Mouse (Mus musculus) ES-E14 (cell line): Measurements from ENCODE around the gene Kdm1b.

Source experiments
- CHD2 ChIP-seq: IDR thresholded peaks from 2 replicates; pipeline ENCODE4 v1.6.1; 2014; ENCODE audit warnings: mild to moderate bottlenecking, low read depth, low read length, inconsistent platforms
- HCFC1 ChIP-seq: IDR thresholded peaks from 2 replicates; pipeline ENCODE4 v1.6.1; 2012; ENCODE audit warnings: low read length, inconsistent platforms, borderline replicate concordance; ENCODE audit not compliant: insufficient read depth
- MAFK ChIP-seq: IDR thresholded peaks from 2 replicates; pipeline ENCODE4 v1.6.1; 2014; ENCODE audit warnings: mild to moderate bottlenecking, low read depth, low read length, inconsistent platforms; ENCODE audit not compliant: insufficient read depth
- ZC3H11A ChIP-seq: IDR thresholded peaks from 2 replicates; pipeline ENCODE4 v1.6.1; 2012; ENCODE audit warnings: low read depth, mild to moderate bottlenecking, inconsistent platforms, low read length, borderline replicate concordance
- ZNF384 ChIP-seq: IDR thresholded peaks from 2 replicates; pipeline ENCODE4 v1.6.1; 2012; ENCODE audit warnings: low read depth, low read length, inconsistent platforms

- TF ChIP-seq MAFK (no peak), CHD2 (no peak), HCFC1 (no peak), ZNF384 (no peak), ZC3H11A (no peak)
These were observed 43.8 kb upstream of the Kdm1b start for GRCm38 (mm10) chr13:46999498-46999897.
